Mouse (Mus musculus): ENCODE measurements around the gene Ckap5.

DNA sequence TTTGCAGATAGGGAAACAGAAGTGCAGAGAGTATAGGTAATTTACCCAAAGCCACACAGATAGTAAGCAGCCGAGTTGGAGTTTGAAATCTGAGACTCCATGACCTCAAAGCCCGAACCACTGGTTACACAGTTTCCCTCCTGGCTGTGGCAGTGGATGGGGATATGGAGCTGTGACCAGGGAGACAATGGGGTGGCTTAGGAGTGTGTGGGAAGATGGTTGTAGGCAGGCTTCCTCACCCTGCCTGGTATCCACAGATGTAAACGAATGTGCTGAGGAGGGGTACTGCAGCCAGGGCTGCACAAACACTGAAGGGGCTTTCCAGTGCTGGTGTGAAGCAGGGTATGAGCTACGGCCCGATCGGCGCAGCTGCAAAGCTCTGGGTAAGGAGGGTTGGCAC lies 49.7 kb upstream of the Ckap5 start:
- no peak for TF ChIP-seq CTCF (IDR thresholded peaks at IDR 0.05; ENCODE audit: low read depth, low read length)
- no peak for TF ChIP-seq POLR2A (IDR thresholded peaks at IDR 0.05; ENCODE audit: borderline replicate concordance, low read depth, low read length)

All from bone marrow macrophage, adult 2 months (primary cell).